Mouse (Mus musculus) erythroblast, embryonic 14.5 days (primary cell): ENCODE measurements around the gene Gdpd3.

ENCODE experiments used
- GATA1 ChIP-seq: IDR thresholded peaks from 2 replicates; pipeline ENCODE4 v1.6.1; 2012; ENCODE audit warnings: low read length, inconsistent platforms, mixed read lengths
- TAL1 ChIP-seq: IDR thresholded peaks from 3 replicates; pipeline ENCODE4 v1.6.1; 2012; ENCODE audit warnings: low read length, inconsistent platforms, mixed read lengths

GRCm38 (mm10) chr7:126817595-126817994 is 51.5 kb downstream of the Gdpd3 start:
- TF ChIP-seq GATA1 (no peak), TAL1 (no peak)
